Mouse (Mus musculus): Measurements from ENCODE around the gene Ybx1.

GRCm38 (mm10) chr4:119245556-119245955 is 48.8 kb downstream of the Ybx1 start:
- TF ChIP-seq EP300 (optimal IDR thresholded peaks at IDR 0.05): no peak
- no peak for TF ChIP-seq CTCF (IDR thresholded peaks at IDR 0.05; ENCODE audit: low read depth)
